Mouse (Mus musculus) thymus, postnatal 14 days (tissue): ENCODE measurements around the gene Serpinb1c.
A peak's percentile ranks its signal among the peaks of the same experiment; 100 is the strongest.
"Not testable (repeated sequence)": the region's sequence is repeated elsewhere in the genome, so short reads cannot be mapped to it uniquely, and the experiment has no call there.

Source experiments
- DNase-seq: peaks from one replicate; pipeline ENCODE4 v3.0.0; 2021

The Serpinb1c gene

GRCm38 (mm10) chr13:32865591-32865990 lies 32.4 kb downstream of the Serpinb1c start:
- no peak for DNase-seq

GRCm38 (mm10) chr13:32864529-32864928 lies 33.5 kb downstream of the Serpinb1c start:
- DNase-seq: not testable (repeated sequence)

DNA sequence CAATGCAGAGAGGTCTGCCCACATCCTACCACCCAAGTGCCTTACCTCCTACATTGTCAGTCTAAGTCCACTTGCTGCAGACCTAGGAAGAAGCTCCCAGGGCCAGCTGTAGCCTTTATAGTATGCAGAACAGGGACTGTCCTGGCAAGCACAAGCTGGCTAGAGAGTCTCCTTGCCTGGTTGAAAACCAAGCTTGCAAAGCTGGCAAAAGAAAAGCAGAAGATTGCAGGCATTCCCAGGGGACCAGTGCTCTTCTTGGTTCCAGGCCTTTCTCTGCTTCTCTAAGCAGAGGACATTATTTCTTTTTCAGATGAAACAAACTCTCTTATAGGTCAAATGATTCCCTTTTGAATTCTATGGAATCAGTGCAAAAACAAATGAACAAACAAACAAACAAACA lies 34.6 kb downstream of the Serpinb1c start:
- DNase-seq: no peak

DNA sequence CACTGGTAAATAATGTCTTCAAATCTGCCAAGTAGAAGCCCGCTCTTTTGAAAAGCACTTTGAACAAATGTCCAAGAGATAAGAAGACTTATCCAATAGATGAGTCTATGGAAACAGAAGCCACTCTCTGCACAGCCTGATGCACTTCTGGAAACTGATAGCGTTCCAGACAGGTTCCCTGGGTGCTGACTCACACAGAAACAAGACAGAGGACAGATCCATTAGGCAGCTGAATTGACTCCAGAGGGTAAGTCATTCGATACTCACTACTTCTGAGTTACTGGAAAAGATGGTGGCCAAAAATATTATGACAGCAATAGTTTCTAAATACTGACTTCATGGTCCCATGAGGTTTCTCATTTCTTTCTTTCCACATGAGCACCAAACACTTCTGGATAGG lies 37.2 kb downstream of the Serpinb1c start:
- no peak for DNase-seq

GRCm38 (mm10) chr13:32853073-32853472 lies 44.9 kb downstream of the Serpinb1c start:
- DNase-seq: no peak

GRCm38 (mm10) chr13:32852539-32852938 lies 45.5 kb downstream of the Serpinb1c start:
- DNase-seq: no peak

DNA sequence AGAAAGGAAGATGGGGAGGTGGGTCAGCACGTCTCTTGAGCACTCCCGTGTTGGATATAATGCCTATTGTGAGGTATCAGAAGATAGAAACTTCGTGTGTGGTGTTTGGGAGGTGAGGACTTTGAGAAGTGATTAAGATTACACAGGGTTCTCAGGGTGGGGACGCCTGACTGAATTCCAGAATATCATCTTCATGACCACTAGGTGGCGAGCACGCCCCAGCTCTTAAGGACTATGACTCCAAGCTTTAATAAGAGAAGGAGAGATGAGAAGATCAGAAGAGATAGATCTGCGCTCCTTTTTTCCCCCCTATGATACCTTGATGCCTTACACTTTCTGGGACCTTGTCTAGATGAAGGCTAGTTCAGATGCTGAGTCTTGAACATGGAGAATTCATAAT lies 46.0 kb downstream of the Serpinb1c start:
- DNase-seq: peak; percentile 40

DNA sequence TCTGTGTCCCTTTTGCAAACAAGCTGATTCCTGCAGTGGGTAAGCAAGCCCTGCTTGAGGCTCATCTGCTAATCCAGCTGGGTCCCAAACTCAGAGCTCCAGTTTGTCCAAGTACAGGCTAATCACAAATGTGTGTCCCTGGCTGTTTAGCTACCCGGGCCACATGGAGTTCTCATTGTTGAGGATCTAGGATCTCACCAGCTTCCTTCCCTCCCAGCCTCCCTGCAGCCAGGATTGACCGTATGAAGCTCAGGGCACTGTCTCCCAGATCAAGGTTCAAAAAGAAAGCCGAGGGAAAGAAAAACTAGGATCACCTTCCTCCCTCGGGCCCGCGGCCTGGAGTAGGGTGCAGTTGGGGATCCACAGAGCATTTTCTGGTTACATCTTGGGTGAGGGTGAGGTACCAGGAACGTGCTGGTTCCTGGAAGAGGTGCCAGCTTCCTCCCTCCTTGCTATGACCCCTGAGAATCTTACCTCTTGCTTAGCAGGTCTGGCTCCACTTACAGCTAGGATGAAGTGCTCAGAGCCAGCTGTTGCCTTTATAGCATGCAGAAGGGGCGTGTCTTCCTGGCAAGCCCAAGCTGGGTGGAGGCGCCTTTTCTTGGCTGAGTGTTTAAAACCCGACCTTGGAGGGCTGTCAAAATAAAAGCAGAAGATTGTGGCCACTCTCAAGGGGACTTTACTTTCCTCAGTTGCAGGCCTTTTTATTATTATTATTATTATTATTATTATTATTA lies 47.2 kb downstream of the Serpinb1c start, which contains the start of gene Serpinb1a:
Gene Serpinb1a (minus strand): TSS at position 518 of the 737 bp plus-strand sequence.
- peak; percentile 27 for DNase-seq

DNA sequence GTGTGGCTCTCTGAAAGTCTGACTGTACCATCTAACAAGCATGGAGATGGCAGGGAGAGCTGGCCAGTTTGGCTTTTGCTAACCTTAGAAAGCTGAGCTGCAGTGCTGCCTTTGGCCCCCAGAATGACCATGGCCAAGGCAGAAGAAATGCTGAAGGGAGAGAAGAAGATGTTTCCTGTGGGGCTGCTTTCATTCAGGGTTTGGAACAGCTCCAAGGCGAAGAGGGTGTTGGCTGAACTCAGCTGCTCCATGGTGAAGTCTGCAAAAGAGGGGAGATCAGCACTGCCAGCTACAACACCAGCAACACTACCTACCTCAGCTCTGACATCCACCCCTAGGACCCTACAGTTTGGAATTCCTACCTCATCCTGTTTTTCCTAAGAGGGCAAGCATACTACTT lies 47.9 kb downstream of the Serpinb1c start:
- DNase-seq: no peak

DNA sequence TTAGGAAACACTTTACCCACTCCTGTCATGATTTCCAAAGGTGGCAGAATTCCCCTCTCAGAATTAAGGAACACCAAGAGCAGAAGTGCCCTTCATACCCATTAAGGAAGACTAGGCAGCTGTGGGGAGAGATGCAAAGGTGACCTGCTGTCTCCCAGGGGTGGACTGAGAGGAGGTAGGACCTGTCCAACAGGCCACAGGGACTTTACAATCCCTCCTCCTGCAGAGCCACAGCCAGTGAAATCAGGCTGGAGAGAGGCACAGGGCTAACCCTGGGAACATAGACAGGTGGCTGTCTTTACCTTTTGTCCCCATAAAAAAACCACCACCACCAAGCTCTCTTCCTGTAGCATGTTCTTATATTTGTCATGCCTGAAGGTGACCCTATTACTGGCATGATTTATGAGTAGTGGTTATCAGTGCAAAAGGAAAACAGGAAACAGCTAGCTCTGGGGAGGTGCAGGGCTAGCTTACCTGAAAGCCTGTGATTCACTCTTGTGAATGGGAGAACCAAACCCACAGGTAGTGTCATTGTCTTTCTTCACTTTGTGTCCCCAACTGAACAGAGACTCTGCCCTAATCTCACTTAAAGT lies 48.4 kb downstream of the Serpinb1c start:
- no peak for DNase-seq

GRCm38 (mm10) chr13:32849092-32849491 lies 48.9 kb downstream of the Serpinb1c start:
- DNase-seq: no peak

DNA sequence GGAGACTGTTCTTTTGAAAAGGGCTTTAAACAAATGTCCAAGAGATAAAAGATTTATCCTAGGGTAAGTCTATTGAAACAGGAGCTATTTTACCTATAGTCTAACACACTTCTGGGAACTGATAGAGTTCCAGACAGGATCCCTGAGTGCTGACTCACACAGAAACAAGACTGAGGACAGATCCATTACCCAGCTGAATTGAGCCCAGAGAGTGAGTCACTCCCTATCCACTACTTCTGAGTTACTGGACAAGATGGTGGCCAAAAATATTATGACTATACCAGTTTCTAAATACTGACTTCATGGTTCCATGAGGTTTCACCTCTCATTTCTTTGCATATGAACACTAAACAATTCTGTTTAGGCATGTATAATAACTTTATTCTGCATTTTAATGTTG lies 51.8 kb downstream of the Serpinb1c start:
- no peak for DNase-seq

- no peak for DNase-seq
Measured at GRCm38 (mm10) chr13:32841349-32841748, 56.7 kb downstream of the Serpinb1c start.

- no peak for DNase-seq
Measured at GRCm38 (mm10) chr13:32839314-32839713, 58.7 kb downstream of the Serpinb1c start.

DNA sequence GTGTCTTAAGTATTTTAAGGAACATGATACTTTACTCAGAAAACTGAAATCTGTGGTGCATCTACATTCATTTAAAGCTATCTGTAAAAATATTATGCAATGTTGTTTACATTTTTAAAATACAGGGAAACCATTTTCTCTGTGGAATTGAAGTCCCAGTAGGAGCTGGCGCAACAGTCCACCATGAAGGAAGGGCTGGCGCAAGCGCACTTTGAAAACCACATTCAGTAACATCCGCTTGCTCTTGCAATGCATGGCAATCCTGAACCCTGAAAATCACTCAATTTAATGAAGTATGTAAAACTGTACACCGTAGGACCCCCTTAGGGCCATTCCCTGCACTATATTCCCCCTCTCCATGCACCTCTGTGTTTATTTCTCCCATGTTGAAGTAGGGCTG lies 63.5 kb downstream of the Serpinb1c start:
- no peak for DNase-seq

GRCm38 (mm10) chr13:32833237-32833636 lies 64.8 kb downstream of the Serpinb1c start:
- peak; percentile 27 for DNase-seq

- no peak for DNase-seq
Measured at GRCm38 (mm10) chr13:32832776-32833175, 65.2 kb downstream of the Serpinb1c start.

- DNase-seq: peak; percentile 12
Measured at GRCm38 (mm10) chr13:32831505-32832273, 66.3 kb downstream of the Serpinb1c start.
